Mouse (Mus musculus): ENCODE measurements at regions not wholly inside any gene's neighbourhood (a gene's known extent, or its start where the extent isn't known, plus 50 kb on each side); places are given as distances from the start of the nearest gene placed in this dataset.
A peak's percentile ranks its signal among the peaks of the same experiment; 100 is the strongest.

GRCm38 (mm10) chr8:41831713-41832112, 414.8 kb upstream of the Frg1 start:
- DNase-seq (ENCODE audit: low spot score), result no peak

- no peak for DNase-seq (ENCODE audit: low spot score)
Measured at GRCm38 (mm10) chr8:41830407-41830806, 413.5 kb upstream of the Frg1 start.

- DNase-seq (ENCODE audit: low spot score), result peak; percentile 75
Measured at GRCm38 (mm10) chr8:41824928-41825327, 408.1 kb upstream of the Frg1 start.

- DNase-seq (ENCODE audit: low spot score), result no peak
Measured at GRCm38 (mm10) chr8:41823041-41823440, 406.2 kb upstream of the Frg1 start.

- no peak for DNase-seq (ENCODE audit: low spot score)
Measured at GRCm38 (mm10) chr8:41821676-41822075, 404.8 kb upstream of the Frg1 start.

- no peak for DNase-seq (ENCODE audit: low spot score)
Measured at GRCm38 (mm10) chr8:41820605-41821395, 403.9 kb upstream of the Frg1 start.

GRCm38 (mm10) chr8:41818577-41818976, 401.7 kb upstream of the Frg1 start:
- DNase-seq (ENCODE audit: low spot score), result no peak

GRCm38 (mm10) chr8:41818079-41818478, 401.2 kb upstream of the Frg1 start:
- DNase-seq (ENCODE audit: low spot score), result no peak

- DNase-seq (ENCODE audit: low spot score), result no peak
Measured at GRCm38 (mm10) chr8:41815272-41815671, 398.4 kb upstream of the Frg1 start.

GRCm38 (mm10) chr8:41795625-41796024, 378.8 kb upstream of the Frg1 start:
- no peak for DNase-seq (ENCODE audit: low spot score)

- no peak for DNase-seq (ENCODE audit: low spot score)
Measured at GRCm38 (mm10) chr8:41786952-41787861, 370.3 kb upstream of the Frg1 start.

- no peak for DNase-seq (ENCODE audit: low spot score)
Measured at GRCm38 (mm10) chr8:41785977-41786376, 369.1 kb upstream of the Frg1 start.

- DNase-seq (ENCODE audit: low spot score), result no peak
Measured at GRCm38 (mm10) chr8:41782837-41783236, 366.0 kb upstream of the Frg1 start.

- DNase-seq (ENCODE audit: low spot score), result no peak
Measured at GRCm38 (mm10) chr8:41779459-41779858, 362.6 kb upstream of the Frg1 start.

- no peak for DNase-seq (ENCODE audit: low spot score)
Measured at GRCm38 (mm10) chr8:41771729-41772128, 354.9 kb upstream of the Frg1 start.

GRCm38 (mm10) chr8:41753481-41753880, 336.6 kb upstream of the Frg1 start:
- DNase-seq (ENCODE audit: low spot score), result no peak

- DNase-seq (ENCODE audit: low spot score), result no peak
Measured at GRCm38 (mm10) chr8:41752641-41753040, 335.8 kb upstream of the Frg1 start.

GRCm38 (mm10) chr8:41747024-41747423, 330.1 kb upstream of the Frg1 start:
- DNase-seq (ENCODE audit: low spot score), result no peak

- no peak for DNase-seq (ENCODE audit: low spot score)
Measured at GRCm38 (mm10) chr8:41742796-41743670, 326.2 kb upstream of the Frg1 start.

GRCm38 (mm10) chr8:41717002-41717401, 300.1 kb upstream of the Frg1 start:
- no peak for DNase-seq (ENCODE audit: low spot score)

GRCm38 (mm10) chr8:41713634-41714330, 296.9 kb upstream of the Frg1 start:
- peak; percentile 63 for DNase-seq (ENCODE audit: low spot score)

Measured in layer of hippocampus, adult 11-12 months (tissue).